Mouse (Mus musculus): Measurements from ENCODE around the gene Ctbp1.

Gene Ctbp1

GRCm38 (mm10) chr5:33274953-33275454 lies at the start of gene Ctbp1:
Gene Ctbp1 (minus strand): TSS chr5:33274994.
- DNase-seq (ENCODE audit: low read depth, low spot score), result peak; percentile 94

GRCm38 (mm10) chr5:33324491-33324890 lies 49.7 kb upstream of the Ctbp1 start:
- DNase-seq (ENCODE audit: low read depth, low spot score), result no peak

GRCm38 (mm10) chr5:33312192-33312591 lies 37.4 kb upstream of the Ctbp1 start:
- DNase-seq (ENCODE audit: low read depth, low spot score), result no peak

GRCm38 (mm10) chr5:33310704-33311462 lies 36.1 kb upstream of the Ctbp1 start:
- no peak for DNase-seq (ENCODE audit: low read depth, low spot score)

- peak; percentile 53 for DNase-seq (ENCODE audit: low read depth, low spot score)
Measured at GRCm38 (mm10) chr5:33301801-33302200, 27.0 kb upstream of the Ctbp1 start.

- peak; percentile 58 for DNase-seq (ENCODE audit: low read depth, low spot score)
Measured at GRCm38 (mm10) chr5:33297164-33297563, 22.4 kb upstream of the Ctbp1 start.

- DNase-seq (ENCODE audit: low read depth, low spot score), result no peak
Measured at GRCm38 (mm10) chr5:33293796-33294430, 19.1 kb upstream of the Ctbp1 start.

- no peak for DNase-seq (ENCODE audit: low read depth, low spot score)
Measured at GRCm38 (mm10) chr5:33283951-33284350, 9.2 kb upstream of the Ctbp1 start.

- peak; percentile 24 for DNase-seq (ENCODE audit: low read depth, low spot score)
Measured at GRCm38 (mm10) chr5:33281428-33281827, 6.6 kb upstream of the Ctbp1 start.

GRCm38 (mm10) chr5:33278950-33279349 lies 4.2 kb upstream of the Ctbp1 start:
- DNase-seq (ENCODE audit: low read depth, low spot score), result peak; percentile 74

- no peak for DNase-seq (ENCODE audit: low read depth, low spot score)
Measured at GRCm38 (mm10) chr5:33277286-33277685, 2.5 kb upstream of the Ctbp1 start.

GRCm38 (mm10) chr5:33275754-33276153 lies 960 bp upstream of the Ctbp1 start:
- DNase-seq (ENCODE audit: low read depth, low spot score), result peak; percentile 20

- peak; percentile 87 for DNase-seq (ENCODE audit: low read depth, low spot score)
Measured at GRCm38 (mm10) chr5:33274085-33274952, 475 bp downstream of the Ctbp1 start.

- no peak for DNase-seq (ENCODE audit: low read depth, low spot score)
Measured at GRCm38 (mm10) chr5:33273777-33274084, 1.1 kb downstream of the Ctbp1 start.

GRCm38 (mm10) chr5:33272845-33273776 lies 1.7 kb downstream of the Ctbp1 start:
- DNase-seq (ENCODE audit: low read depth, low spot score), result peak; percentile 25

GRCm38 (mm10) chr5:33272146-33272545 lies 2.6 kb downstream of the Ctbp1 start:
- no peak for DNase-seq (ENCODE audit: low read depth, low spot score)

- peak; percentile 94 for DNase-seq (ENCODE audit: low read depth, low spot score)
Measured at GRCm38 (mm10) chr5:33270568-33270967, 4.2 kb downstream of the Ctbp1 start.

GRCm38 (mm10) chr5:33254416-33254815 lies 20.4 kb downstream of the Ctbp1 start:
- DNase-seq (ENCODE audit: low read depth, low spot score), result no peak

- no peak for DNase-seq (ENCODE audit: low read depth, low spot score)
Measured at GRCm38 (mm10) chr5:33248186-33248585, 26.6 kb downstream of the Ctbp1 start.

GRCm38 (mm10) chr5:33247387-33247786 lies 27.4 kb downstream of the Ctbp1 start:
- peak; percentile 67 for DNase-seq (ENCODE audit: low read depth, low spot score)

GRCm38 (mm10) chr5:33245701-33246100 lies 29.1 kb downstream of the Ctbp1 start:
- DNase-seq (ENCODE audit: low read depth, low spot score), result peak; percentile 87

Measured in 3T3-L1 (cell line).